Mouse (Mus musculus): ENCODE data around the gene Atg4d. TPM values are rescaled to one million over a fixed set of nuclear protein-coding genes. Genes with fewer than 3 reads are reported as not detected.

Gene Atg4d
- total RNA-seq, 2 experiments from 2014 or later, result 45.3 to 49.5 TPM

GRCm38 (mm10) chr9:21231551-21231950, 33.5 kb upstream of the Atg4d start:
- no peak for TF ChIP-seq CTCF (IDR thresholded peaks at IDR 0.05)
- intact Hi-C loops (cut with DNase I), result no loop called here
- Histone ChIP-seq H3K4me3 (no peak overlapping the region), H3K27ac (no peak overlapping the region)
- no peak for DNase-seq (ENCODE audit: extremely low spot score in 1 of 2, low spot score in 2 of 2)

- peak; percentile 13; the same call in 1 of the 2 replicates for TF ChIP-seq CTCF (IDR thresholded peaks at IDR 0.05)
- Histone ChIP-seq H3K27ac (no peak overlapping the region), H3K4me3 (no peak overlapping the region)
- intact Hi-C loops (cut with DNase I), result no loop called here
- no peak for DNase-seq (ENCODE audit: extremely low spot score in 1 of 2, low spot score in 2 of 2)
Observed at GRCm38 (mm10) chr9:21232867-21233266, 32.2 kb upstream of the Atg4d start.

- Histone ChIP-seq H3K27ac (no peak overlapping the region), H3K4me3 (no peak overlapping the region)
- TF ChIP-seq CTCF (IDR thresholded peaks at IDR 0.05), result no peak
- DNase-seq (ENCODE audit: extremely low spot score in 1 of 2, low spot score in 2 of 2), result no peak
- intact Hi-C loops (cut with DNase I), result no loop called here
Observed at GRCm38 (mm10) chr9:21233366-21233765, 31.7 kb upstream of the Atg4d start.

- DNase-seq (ENCODE audit: extremely low spot score in 1 of 2, low spot score in 2 of 2), result no peak
- no peak overlapping the region for H3K27ac ChIP-seq
- TF ChIP-seq CTCF (IDR thresholded peaks at IDR 0.05), result no peak
- intact Hi-C loops (cut with DNase I), result no loop called here
- H3K4me3 ChIP-seq, result no peak overlapping the region
Observed at GRCm38 (mm10) chr9:21233805-21234204, 31.3 kb upstream of the Atg4d start.

GRCm38 (mm10) chr9:21235341-21235740, 29.8 kb upstream of the Atg4d start:
- no peak for TF ChIP-seq CTCF (IDR thresholded peaks at IDR 0.05)
- no peak overlapping the region for H3K4me3 ChIP-seq
- intact Hi-C loops (cut with DNase I), result no loop called here
- H3K27ac ChIP-seq, result no peak overlapping the region
- no peak for DNase-seq (ENCODE audit: extremely low spot score in 1 of 2, low spot score in 2 of 2)

GRCm38 (mm10) chr9:21236991-21237367, 28.1 kb upstream of the Atg4d start:
- intact Hi-C loops (cut with DNase I), result no loop called here
- TF ChIP-seq CTCF (IDR thresholded peaks at IDR 0.05), result no peak
- Histone ChIP-seq H3K27ac (peak overlapping the region; percentile 95), H3K4me3 (peak overlapping the region; percentile 92)
- DNase-seq (ENCODE audit: extremely low spot score in 1 of 2, low spot score in 2 of 2), result no peak

- intact Hi-C loops (cut with DNase I), result loop anchor here (2.0 kb wide), 1 partner anchor 51 kb away; no protein-coding TSS in a partner anchor
- Histone ChIP-seq H3K4me3 (peak overlapping the region; percentile 92), H3K27ac (peak overlapping the region; percentile 95)
- TF ChIP-seq CTCF (IDR thresholded peaks at IDR 0.05), result peak; percentile 55
- DNase-seq (ENCODE audit: extremely low spot score in 1 of 2, low spot score in 2 of 2), result peak in 1 of 2 experiments; percentile 33
Observed at GRCm38 (mm10) chr9:21237368-21238003, 27.6 kb upstream of the Atg4d start.

- peak overlapping the region; percentile 92 for H3K4me3 ChIP-seq
- no peak for DNase-seq (ENCODE audit: extremely low spot score in 1 of 2, low spot score in 2 of 2)
- TF ChIP-seq CTCF (IDR thresholded peaks at IDR 0.05), result no peak
- H3K27ac ChIP-seq, result peak overlapping the region; percentile 95
- intact Hi-C loops (cut with DNase I), result loop anchor here (2.0 kb wide), 1 partner anchor 51 kb away; no protein-coding TSS in a partner anchor
Observed at GRCm38 (mm10) chr9:21238004-21238732, 26.9 kb upstream of the Atg4d start.

- DNase-seq (ENCODE audit: extremely low spot score in 1 of 2, low spot score in 2 of 2), result peak; percentile 77 to 78
- intact Hi-C loops (cut with DNase I), result loop anchor here (2.0 kb wide), 1 partner anchor 50 kb away; no protein-coding TSS in a partner anchor
- Histone ChIP-seq H3K4me3 (peak within 1 kb of the TSS; percentile 92), H3K27ac (peak within 1 kb of the TSS; percentile 95)
- no peak; the same call in 1 of the 2 replicates for TF ChIP-seq CTCF (IDR thresholded peaks at IDR 0.05)
Observed at GRCm38 (mm10) chr9:21238733-21239464, 26.2 kb upstream of the Atg4d start, which contains the start of gene Keap1. Gene Keap1, minus strand, starts transcription at chr9:21239361.

- no peak for DNase-seq (ENCODE audit: extremely low spot score in 1 of 2, low spot score in 2 of 2)
- TF ChIP-seq CTCF (IDR thresholded peaks at IDR 0.05), result no peak
- intact Hi-C loops (cut with DNase I), result loop anchor here (2.0 kb wide), 1 partner anchor 49 kb away; no protein-coding TSS in a partner anchor
- Histone ChIP-seq H3K4me3 (peak overlapping the region; percentile 92), H3K27ac (peak overlapping the region; percentile 95)
Observed at GRCm38 (mm10) chr9:21239465-21239848, 25.6 kb upstream of the Atg4d start.

GRCm38 (mm10) chr9:21241343-21241742, 23.8 kb upstream of the Atg4d start:
- Histone ChIP-seq H3K4me3 (no peak overlapping the region), H3K27ac (no peak overlapping the region)
- intact Hi-C loops (cut with DNase I), result loop anchor here (5.0 kb wide), 1 partner anchor 126 kb away; the partner anchor contains the start of gene Ilf3
- TF ChIP-seq CTCF (IDR thresholded peaks at IDR 0.05), result peak; percentile 95
- peak; percentile 76 to 80 for DNase-seq (ENCODE audit: extremely low spot score in 1 of 2, low spot score in 2 of 2)
